In the genomic region with DNA sequence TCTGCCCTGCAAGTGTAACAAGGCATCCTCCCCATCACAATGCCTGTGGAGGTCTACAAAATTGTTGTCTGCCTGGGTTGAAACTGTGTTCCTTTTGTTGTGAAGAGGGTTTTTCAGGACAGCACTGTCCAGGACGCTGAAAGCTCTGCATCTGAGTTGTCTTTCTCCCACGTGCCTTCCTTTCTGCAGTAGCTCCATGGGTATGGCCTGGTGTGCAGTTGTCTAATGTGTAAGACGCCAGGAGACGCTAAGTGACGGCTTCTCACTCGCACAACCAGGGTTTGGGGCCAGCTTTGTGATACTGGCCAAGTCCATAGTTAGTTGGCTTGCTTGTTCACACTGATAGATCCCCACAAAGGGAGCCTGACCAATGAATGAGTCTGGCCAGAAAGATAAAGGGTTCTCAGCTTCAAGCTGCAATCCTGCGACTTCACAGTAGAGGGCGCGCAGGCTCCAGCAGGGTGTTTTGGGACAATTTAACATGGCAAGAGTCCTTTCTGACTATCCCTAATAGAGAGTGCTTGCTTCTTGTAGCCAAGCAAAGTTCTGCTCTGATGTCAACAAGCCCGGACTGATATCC, we compare ENCODE assay signal across 21 mouse cellular contexts. TPM values are rescaled to one million over a fixed set of nuclear protein-coding genes. Genes with fewer than 3 reads are reported as not detected.
"Had no signal": no experiment of that assay in that cellular context is flagged by ENCODE, and none has a peak within 500 bp of the region (broad histone marks: within the 10 kb centered on the region; RNA-seq: fewer than 3 reads in every experiment).

No protein-coding gene starts in this region.

RNA-seq across cellular contexts. Expression of gene Gm36079, which starts 34.8 kb away (rescaled TPM):
- total RNA-seq: layer of hippocampus, adult 2 months; layer of hippocampus, postnatal 25 days; left cerebral cortex, adult 18-20 months; left cerebral cortex, postnatal 25 days had no signal
- polyA plus RNA-seq: intestine, postnatal 0 days; kidney, adult 2 months; kidney, embryonic 14.5 days; kidney, postnatal 0 days; large intestine, adult 2 months; limb, embryonic 10.5 days; limb, embryonic 13.5 days; liver, embryonic 13.5 days; lung, adult 2 months; lung, embryonic 16.5 days; midbrain, embryonic 13.5 days; midbrain, embryonic 16.5 days; neural tube, embryonic 11.5 days; neural tube, embryonic 15.5 days; stomach, embryonic 15.5 days; thymus, postnatal 0 days had no signal

RNA-seq across cellular contexts. Expression of gene B020031M17Rik, which starts 41.4 kb away (rescaled TPM):
- total RNA-seq: layer of hippocampus, adult 2 months; layer of hippocampus, postnatal 25 days; left cerebral cortex, adult 18-20 months; left cerebral cortex, postnatal 25 days had no signal
- polyA plus RNA-seq: intestine, postnatal 0 days; kidney, adult 2 months; kidney, embryonic 14.5 days; kidney, postnatal 0 days; large intestine, adult 2 months; limb, embryonic 10.5 days; limb, embryonic 13.5 days; liver, embryonic 13.5 days; liver, embryonic 16.5 days; lung, adult 2 months; lung, embryonic 16.5 days; midbrain, embryonic 13.5 days; midbrain, embryonic 16.5 days; neural tube, embryonic 11.5 days; neural tube, embryonic 15.5 days; stomach, embryonic 15.5 days; thymus, postnatal 0 days had no signal

RNA-seq across cellular contexts. Expression of gene Gm21188, which starts 60.0 kb away (rescaled TPM):
- total RNA-seq: layer of hippocampus, adult 2 months; layer of hippocampus, postnatal 25 days; left cerebral cortex, postnatal 25 days had no signal
- polyA plus RNA-seq: intestine, postnatal 0 days; kidney, embryonic 14.5 days; limb, embryonic 10.5 days; limb, embryonic 13.5 days; lung, embryonic 16.5 days; midbrain, embryonic 13.5 days; midbrain, embryonic 16.5 days; neural tube, embryonic 11.5 days; neural tube, embryonic 15.5 days had no signal
